Mouse (Mus musculus): ENCODE results near the gene Rbfox2. TPM values are rescaled to one million over a fixed set of nuclear protein-coding genes. Genes with fewer than 3 reads are reported as not detected.

Rbfox2 gene
- polyA plus RNA-seq, 1 experiment, result 177 TPM

GRCm38 (mm10) chr15:77250806-77251205, 56.0 kb downstream of the Rbfox2 start:
- 87% methylated on average over 2 of the region's 2 CpGs for WGBS
- DNase-seq, result no peak
- TF ChIP-seq POLR2A (IDR thresholded peaks at IDR 0.05; ENCODE audit: borderline replicate concordance, insufficient read depth, low read length), result no peak
- TF ChIP-seq CTCF (IDR thresholded peaks at IDR 0.05; ENCODE audit: borderline replicate concordance, insufficient read depth, low read depth, low read length), result no peak
- Histone ChIP-seq H3K27ac (ENCODE audit: insufficient read depth, low read length) (no peak overlapping the region), H3K4me3 (replicated peaks; ENCODE audit: insufficient read depth, low read depth, low read length) (no peak overlapping the region), H3K27me3 (ENCODE audit: control insufficient read depth, insufficient read depth, low read length) (no peaks in the 10 kb centered on the region), H3K4me1 (ENCODE audit: control insufficient read depth, insufficient read depth, low read length) (peaks cover 28% of the 10 kb centered on the region)

GRCm38 (mm10) chr15:77249421-77249820, 57.4 kb downstream of the Rbfox2 start:
- TF ChIP-seq CTCF (IDR thresholded peaks at IDR 0.05; ENCODE audit: borderline replicate concordance, insufficient read depth, low read depth, low read length) (no peak), POLR2A (IDR thresholded peaks at IDR 0.05; ENCODE audit: borderline replicate concordance, insufficient read depth, low read length) (no peak)
- WGBS, result 86% methylated on average over 5 of the region's 5 CpGs
- Histone ChIP-seq H3K4me3 (replicated peaks; ENCODE audit: insufficient read depth, low read depth, low read length) (no peak overlapping the region), H3K4me1 (ENCODE audit: control insufficient read depth, insufficient read depth, low read length) (peaks cover 24% of the 10 kb centered on the region), H3K27me3 (ENCODE audit: control insufficient read depth, insufficient read depth, low read length) (no peaks in the 10 kb centered on the region), H3K27ac (ENCODE audit: insufficient read depth, low read length) (peak overlapping the region; percentile 13; the same call in 1 of the 2 replicates)
- DNase-seq, result no peak

GRCm38 (mm10) chr15:77245418-77246365, 61.1 kb downstream of the Rbfox2 start:
- Histone ChIP-seq H3K4me1 (ENCODE audit: control insufficient read depth, insufficient read depth, low read length) (peaks cover 25% of the 10 kb centered on the region), H3K4me3 (replicated peaks; ENCODE audit: insufficient read depth, low read depth, low read length) (peak overlapping the region; percentile 63), H3K27ac (ENCODE audit: insufficient read depth, low read length) (peak overlapping the region; percentile 95), H3K27me3 (ENCODE audit: control insufficient read depth, insufficient read depth, low read length) (no peaks in the 10 kb centered on the region)
- TF ChIP-seq CTCF (IDR thresholded peaks at IDR 0.05; ENCODE audit: borderline replicate concordance, insufficient read depth, low read depth, low read length) (no peak), POLR2A (IDR thresholded peaks at IDR 0.05; ENCODE audit: borderline replicate concordance, insufficient read depth, low read length) (peak; percentile 40; the same call in 1 of the 2 replicates)
- 3% methylated on average over 11 of the region's 11 CpGs for WGBS
- peak; percentile 85 to 97 for DNase-seq

GRCm38 (mm10) chr15:77244634-77245033, 62.2 kb downstream of the Rbfox2 start:
- Histone ChIP-seq H3K27me3 (ENCODE audit: control insufficient read depth, insufficient read depth, low read length) (no peaks in the 10 kb centered on the region), H3K27ac (ENCODE audit: insufficient read depth, low read length) (peak overlapping the region; percentile 89; the same call in 1 of the 2 replicates), H3K4me3 (replicated peaks; ENCODE audit: insufficient read depth, low read depth, low read length) (peak overlapping the region; percentile 63), H3K4me1 (ENCODE audit: control insufficient read depth, insufficient read depth, low read length) (peaks cover 22% of the 10 kb centered on the region; the same call in 1 of the 2 replicates)
- DNase-seq, result peak in 1 of 2 experiments; percentile 45
- TF ChIP-seq POLR2A (IDR thresholded peaks at IDR 0.05; ENCODE audit: borderline replicate concordance, insufficient read depth, low read length), result no peak
- TF ChIP-seq CTCF (IDR thresholded peaks at IDR 0.05; ENCODE audit: borderline replicate concordance, insufficient read depth, low read depth, low read length), result no peak
- 13% methylated on average over 5 of the region's 5 CpGs for WGBS

GRCm38 (mm10) chr15:77243876-77244560, 62.8 kb downstream of the Rbfox2 start:
- peak; percentile 56 for DNase-seq
- H3K27ac ChIP-seq (ENCODE audit: insufficient read depth, low read length), result peak overlapping the region; percentile 89
- peaks cover 21% of the 10 kb centered on the region; the same call in 1 of the 2 replicates for H3K4me1 ChIP-seq (ENCODE audit: control insufficient read depth, insufficient read depth, low read length)
- peak overlapping the region; percentile 63 for H3K4me3 ChIP-seq (replicated peaks; ENCODE audit: insufficient read depth, low read depth, low read length)
- H3K27me3 ChIP-seq (ENCODE audit: control insufficient read depth, insufficient read depth, low read length), result no peaks in the 10 kb centered on the region
- no peak for TF ChIP-seq CTCF (IDR thresholded peaks at IDR 0.05; ENCODE audit: borderline replicate concordance, insufficient read depth, low read depth, low read length)
- no peak for TF ChIP-seq POLR2A (IDR thresholded peaks at IDR 0.05; ENCODE audit: borderline replicate concordance, insufficient read depth, low read length)
- 61% methylated on average over 5 of the region's 5 CpGs for WGBS

GRCm38 (mm10) chr15:77240607-77241006, 66.2 kb downstream of the Rbfox2 start:
- Histone ChIP-seq H3K4me3 (replicated peaks; ENCODE audit: insufficient read depth, low read depth, low read length) (no peak overlapping the region), H3K27ac (ENCODE audit: insufficient read depth, low read length) (no peak overlapping the region), H3K4me1 (ENCODE audit: control insufficient read depth, insufficient read depth, low read length) (peaks cover 9% of the 10 kb centered on the region; the same call in 1 of the 2 replicates), H3K27me3 (ENCODE audit: control insufficient read depth, insufficient read depth, low read length) (no peaks in the 10 kb centered on the region)
- TF ChIP-seq CTCF (IDR thresholded peaks at IDR 0.05; ENCODE audit: borderline replicate concordance, insufficient read depth, low read depth, low read length), result no peak
- no peak for TF ChIP-seq POLR2A (IDR thresholded peaks at IDR 0.05; ENCODE audit: borderline replicate concordance, insufficient read depth, low read length)
- WGBS, result 82% methylated on average over 4 of the region's 4 CpGs
- DNase-seq, result no peak

GRCm38 (mm10) chr15:77239564-77239963, 67.2 kb downstream of the Rbfox2 start:
- Histone ChIP-seq H3K4me3 (replicated peaks; ENCODE audit: insufficient read depth, low read depth, low read length) (no peak overlapping the region), H3K4me1 (ENCODE audit: control insufficient read depth, insufficient read depth, low read length) (peaks cover 10% of the 10 kb centered on the region; the same call in 1 of the 2 replicates), H3K27ac (ENCODE audit: insufficient read depth, low read length) (no peak overlapping the region), H3K27me3 (ENCODE audit: control insufficient read depth, insufficient read depth, low read length) (no peaks in the 10 kb centered on the region)
- TF ChIP-seq POLR2A (IDR thresholded peaks at IDR 0.05; ENCODE audit: borderline replicate concordance, insufficient read depth, low read length) (no peak), CTCF (IDR thresholded peaks at IDR 0.05; ENCODE audit: borderline replicate concordance, insufficient read depth, low read depth, low read length) (no peak)
- DNase-seq, result no peak
- WGBS, result 67% methylated on average over 4 of the region's 4 CpGs

Data from cerebellum, adult 2 months (tissue).